Mouse (Mus musculus): ENCODE results near the gene Ptpn3.

GRCm38 (mm10) chr4:57216535-57216934, 85.1 kb downstream of the Ptpn3 start:
- no peak for TF ChIP-seq CHD2 (IDR thresholded peaks at IDR 0.05; ENCODE audit: low read depth, low read length)
- no peak for TF ChIP-seq HCFC1 (IDR thresholded peaks at IDR 0.05; ENCODE audit: borderline replicate concordance, insufficient read depth, low read length)
- TF ChIP-seq ZC3H11A (IDR thresholded peaks at IDR 0.05; ENCODE audit: borderline replicate concordance, low read depth, low read length) = no peak
- no peak for TF ChIP-seq ZNF384 (IDR thresholded peaks at IDR 0.05; ENCODE audit: low read depth, low read length)
- TF ChIP-seq MAFK (IDR thresholded peaks at IDR 0.05; ENCODE audit: insufficient read depth, low read depth, low read length) = no peak
